Mouse (Mus musculus) cerebellum, adult 9-11 months (tissue): ENCODE data around the gene Pabpc4.

Experiments used
- DNase-seq: peaks from one replicate; pipeline ENCODE4 v3.0.0; 2022

Gene Pabpc4

DNA sequence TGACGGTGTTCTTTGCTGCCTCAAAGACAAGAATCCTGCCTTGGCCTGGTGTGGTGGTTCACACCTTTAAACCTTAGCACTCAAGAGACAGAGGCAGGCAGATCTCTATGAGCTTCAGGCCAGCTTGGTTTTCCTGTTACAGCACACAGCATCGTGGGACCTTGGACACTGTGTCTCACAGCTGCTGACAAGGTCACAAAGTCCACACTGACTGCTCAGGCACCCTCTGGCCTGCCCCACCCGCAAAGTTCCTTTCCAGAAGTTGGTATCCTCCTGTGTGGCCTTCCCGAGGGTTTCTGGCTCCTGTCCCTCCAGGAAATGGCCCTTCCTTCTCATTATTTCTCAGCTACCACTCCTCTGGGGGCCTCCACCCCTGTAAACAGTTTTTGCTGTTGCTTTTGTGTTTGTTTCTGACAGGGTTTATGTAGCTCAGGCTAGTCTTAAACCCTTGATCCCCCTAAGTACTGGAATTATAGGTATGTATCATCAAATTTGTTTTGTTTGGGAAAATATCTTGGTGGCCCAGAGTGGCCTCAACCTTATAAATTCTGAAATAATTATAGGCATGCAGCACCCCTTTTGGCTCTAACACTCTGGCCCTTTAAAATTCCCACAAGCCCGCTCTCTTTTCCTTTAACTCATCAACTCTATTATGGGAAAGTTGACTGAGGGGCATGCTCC, at the start of gene Pabpc4:
TSS of gene Pabpc4 (plus strand) at position 631 of the 681 bp plus-strand sequence.
- no peak for DNase-seq

DNA sequence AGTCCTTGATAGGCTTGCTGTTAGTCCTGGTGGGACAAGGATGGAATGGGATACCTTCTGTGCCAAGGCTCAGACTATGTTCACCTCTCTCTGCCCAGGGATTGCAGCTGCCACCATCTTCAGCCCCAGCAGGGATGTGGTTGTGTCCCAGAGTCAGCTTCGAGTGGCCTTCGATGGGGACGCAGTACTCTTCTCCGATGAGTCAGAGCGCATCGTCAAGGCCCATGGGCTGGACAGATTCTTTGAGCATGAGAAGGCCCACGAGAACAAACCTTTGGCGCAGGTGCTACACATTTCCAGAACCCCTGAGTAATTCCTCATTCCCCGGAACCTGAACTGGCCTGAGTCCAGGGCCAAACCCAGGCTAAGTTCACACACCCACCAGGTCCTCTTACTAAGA, 48.2 kb upstream of the Pabpc4 start:
- no peak for DNase-seq

DNA sequence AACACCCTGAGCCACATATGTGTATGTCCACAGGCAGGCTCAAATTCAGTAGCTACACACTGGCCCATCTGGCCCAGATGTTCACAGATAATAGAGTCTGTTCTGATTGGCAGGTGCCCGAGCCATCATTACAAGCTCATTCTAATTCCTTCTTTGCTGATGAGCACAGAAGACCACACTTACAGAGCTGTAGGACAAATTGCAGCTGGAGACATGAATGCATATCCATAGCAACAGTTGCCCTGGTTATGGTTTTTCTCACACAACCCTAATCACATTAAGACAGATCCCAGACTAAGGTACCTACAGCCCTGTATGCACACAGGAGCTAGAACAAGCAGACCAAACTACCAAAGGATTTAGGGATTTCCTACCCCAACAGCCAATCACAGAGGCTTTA, 46.8 kb upstream of the Pabpc4 start:
- no peak for DNase-seq

DNA sequence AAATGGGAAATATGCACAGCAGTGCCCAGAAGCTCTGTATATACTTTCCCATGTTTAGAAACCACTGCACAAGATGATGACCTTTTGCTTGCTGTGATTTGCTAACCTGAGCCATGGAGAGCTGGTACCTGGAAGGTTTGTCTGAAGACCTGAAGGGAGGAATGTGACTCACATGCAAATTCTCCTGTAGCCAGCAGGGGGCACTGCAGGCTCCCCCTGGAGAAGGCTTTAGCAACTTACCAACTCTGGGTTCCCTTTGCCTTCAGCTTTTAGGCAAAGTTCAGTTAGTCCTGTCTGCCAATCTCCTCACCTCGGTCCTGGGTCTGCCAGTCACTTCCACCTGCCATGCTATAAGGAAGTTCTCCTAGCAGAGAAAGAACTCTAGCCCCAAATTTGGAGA, 45.4 kb upstream of the Pabpc4 start:
- DNase-seq = no peak

DNA sequence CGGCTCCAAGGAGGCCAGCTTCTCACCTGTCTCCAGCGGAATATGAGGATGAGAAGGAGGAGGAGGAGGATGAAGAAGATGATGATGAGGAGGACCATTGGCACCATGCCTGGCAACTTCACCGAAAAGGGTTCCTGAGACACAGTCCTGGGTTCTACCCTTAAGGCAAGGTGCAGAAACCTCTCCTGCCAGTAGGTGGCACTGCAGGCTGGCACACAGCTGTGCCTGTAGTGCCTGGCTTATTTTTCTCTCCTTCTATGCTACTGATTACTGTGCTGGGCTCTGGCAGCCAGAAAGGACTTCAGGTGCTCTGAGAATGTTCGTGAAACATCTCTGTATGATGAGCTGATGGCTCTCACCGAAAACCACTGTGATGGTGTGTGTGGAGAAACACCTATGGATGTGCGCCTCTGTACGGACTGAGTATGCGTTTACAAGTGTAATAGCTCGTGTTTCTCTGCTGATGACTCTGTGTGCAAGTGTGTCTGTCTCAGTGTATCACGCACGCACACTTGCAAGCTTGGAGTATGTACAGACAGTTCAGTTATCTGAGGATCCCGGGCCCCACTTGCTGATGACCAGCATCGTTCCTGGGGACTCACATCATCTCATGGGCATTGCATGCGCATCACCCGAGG, 42.3 kb upstream of the Pabpc4 start:
- peak; percentile 57 for DNase-seq

DNA sequence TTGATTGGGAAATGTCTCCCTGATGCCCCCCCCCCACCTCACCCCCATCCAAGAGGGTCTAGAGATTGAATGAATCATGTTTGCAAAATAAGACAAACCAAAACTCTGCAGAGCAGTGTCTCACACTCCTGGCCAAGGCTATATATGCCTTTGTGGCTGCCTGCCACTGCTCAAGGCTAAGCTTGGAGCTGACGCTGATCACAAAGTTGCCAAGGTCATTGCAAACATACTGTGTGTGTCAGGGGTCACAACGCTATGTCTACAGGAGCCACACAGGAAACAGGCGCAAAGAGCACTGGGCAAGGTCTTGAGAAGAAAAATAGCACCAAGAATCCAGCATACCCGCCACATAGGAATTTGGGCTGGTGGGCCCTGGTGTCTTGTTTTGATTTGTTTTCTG, 41.5 kb upstream of the Pabpc4 start:
- no peak for DNase-seq

DNA sequence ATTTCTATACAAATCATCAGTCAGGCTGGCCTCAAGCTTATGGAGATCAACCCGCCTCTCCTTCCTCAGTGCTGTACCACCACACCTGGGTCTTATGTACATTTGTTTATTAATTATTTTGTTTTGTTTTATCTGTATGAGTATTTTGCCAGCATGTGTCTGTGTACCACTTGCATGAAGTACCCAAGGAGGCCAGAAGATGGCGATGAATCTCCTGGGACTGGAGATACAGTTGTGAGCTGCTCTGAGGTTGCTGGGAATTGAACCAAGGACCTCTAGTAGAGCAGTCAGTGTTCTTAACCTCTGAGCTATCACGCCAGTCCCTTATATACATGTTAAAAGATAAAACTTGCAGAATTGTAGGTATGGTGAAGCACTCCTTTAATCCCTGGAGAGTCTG, 38.8 kb upstream of the Pabpc4 start:
- DNase-seq = no peak

DNA sequence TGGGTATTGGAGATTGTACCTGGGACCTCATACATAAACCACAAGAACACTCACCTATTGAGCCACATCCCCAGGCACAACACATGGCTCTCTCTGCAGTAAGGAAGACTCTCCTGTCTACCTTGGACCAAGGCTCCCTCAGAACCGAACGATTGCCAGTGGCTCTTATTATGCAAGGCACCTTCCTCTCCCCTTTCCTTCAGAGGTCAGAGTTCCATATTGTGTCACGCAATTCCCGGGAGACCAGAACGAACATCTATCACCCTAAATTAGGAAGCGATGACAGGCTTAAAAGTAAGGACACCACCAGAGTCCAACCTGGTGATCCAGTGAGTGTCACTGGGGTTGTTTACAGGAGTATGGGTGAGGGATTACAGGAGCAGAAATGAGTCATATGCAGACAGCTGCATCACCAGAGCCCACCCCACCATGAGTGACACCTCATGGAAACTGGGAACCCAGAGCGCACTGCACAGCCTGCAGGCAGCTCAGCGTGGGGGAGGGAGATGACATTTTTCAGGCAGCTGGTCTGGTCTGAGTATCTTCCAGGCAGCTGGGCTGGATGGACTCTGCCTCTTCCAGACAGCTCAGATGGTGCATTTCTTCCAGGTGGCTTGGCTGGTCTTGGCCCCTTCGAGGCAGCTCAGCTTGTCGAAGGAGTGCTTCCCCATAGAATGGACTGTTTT, 36.3 kb upstream of the Pabpc4 start:
- no peak for DNase-seq

DNA sequence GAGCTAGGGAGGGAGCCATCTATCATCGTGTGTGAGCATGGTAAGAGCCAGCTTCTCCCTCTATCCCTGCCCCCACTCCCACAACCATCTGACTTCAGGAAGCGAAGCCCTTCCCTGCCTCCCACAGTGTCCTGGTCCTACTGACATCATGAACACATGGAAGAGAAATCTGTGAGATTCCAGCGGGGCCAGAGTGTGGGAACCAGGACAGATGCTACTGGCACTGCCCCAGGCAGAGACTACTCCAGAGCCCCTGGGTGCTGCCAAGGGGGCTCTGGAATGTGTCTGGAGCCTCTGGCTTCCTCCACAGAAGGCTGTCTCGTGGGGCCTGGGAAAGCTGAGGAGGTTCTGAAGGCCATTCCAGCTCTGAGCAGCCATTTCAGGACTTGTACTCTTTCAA, 34.4 kb upstream of the Pabpc4 start:
- no peak for DNase-seq

DNA sequence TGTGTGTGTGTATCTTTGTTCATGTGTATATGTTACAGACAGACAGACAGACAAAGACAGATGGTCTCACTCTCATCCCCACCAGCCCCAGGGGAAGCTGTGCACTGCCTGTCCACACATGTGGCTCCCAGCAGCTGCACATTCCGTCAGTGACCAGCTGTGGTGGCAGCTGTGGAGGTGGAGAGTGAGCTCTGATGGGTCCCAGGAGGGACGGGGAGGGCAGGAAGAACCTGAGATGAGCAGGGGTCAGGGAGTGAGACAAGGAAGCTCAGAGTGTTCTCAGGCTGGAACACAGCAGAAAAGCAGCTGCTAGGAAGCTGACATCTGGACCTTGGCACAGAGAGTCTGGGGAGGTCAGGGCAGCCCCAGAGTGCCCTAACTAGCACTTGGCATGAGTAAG, 33.9 kb upstream of the Pabpc4 start:
- no peak for DNase-seq

DNA sequence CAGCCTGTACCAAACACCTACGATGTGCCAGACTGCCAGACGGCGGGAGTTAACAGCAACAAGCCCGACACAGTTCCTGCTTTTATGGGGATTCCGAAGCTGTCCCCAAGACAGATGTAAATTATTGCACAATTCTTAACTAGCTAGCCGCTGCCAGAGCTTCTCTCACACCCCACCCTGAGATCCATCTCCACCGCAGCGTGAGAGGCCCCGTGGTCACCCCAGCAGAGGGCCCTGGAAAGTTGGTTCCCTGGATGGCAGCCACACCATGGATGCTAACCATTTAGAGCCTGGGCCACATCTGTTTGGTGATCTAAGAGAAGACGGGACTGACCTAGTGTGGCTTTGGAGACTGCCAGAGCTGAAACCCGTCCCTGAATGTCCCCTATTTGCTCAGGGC, 33.0 kb upstream of the Pabpc4 start:
- no peak for DNase-seq

DNA sequence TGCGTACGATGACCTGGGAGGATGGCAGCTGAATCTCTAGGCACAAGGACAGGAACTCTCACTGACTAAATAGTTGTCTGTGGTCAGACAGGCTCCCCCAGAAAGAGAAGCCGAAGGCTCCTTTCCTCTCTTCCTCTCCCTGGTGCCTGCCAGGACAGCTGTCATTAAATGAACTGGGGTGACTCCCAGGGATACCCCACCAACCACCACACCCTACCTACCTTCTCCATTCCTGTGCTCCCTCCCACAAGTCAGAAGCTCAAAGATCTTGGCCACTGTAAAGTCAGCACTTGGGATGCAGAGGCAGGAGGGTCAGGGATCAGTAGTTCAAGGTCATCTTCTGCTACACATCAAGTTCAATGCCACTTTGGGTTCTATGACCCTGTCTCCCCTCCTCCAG, 29.3 kb upstream of the Pabpc4 start:
- no peak for DNase-seq

DNA sequence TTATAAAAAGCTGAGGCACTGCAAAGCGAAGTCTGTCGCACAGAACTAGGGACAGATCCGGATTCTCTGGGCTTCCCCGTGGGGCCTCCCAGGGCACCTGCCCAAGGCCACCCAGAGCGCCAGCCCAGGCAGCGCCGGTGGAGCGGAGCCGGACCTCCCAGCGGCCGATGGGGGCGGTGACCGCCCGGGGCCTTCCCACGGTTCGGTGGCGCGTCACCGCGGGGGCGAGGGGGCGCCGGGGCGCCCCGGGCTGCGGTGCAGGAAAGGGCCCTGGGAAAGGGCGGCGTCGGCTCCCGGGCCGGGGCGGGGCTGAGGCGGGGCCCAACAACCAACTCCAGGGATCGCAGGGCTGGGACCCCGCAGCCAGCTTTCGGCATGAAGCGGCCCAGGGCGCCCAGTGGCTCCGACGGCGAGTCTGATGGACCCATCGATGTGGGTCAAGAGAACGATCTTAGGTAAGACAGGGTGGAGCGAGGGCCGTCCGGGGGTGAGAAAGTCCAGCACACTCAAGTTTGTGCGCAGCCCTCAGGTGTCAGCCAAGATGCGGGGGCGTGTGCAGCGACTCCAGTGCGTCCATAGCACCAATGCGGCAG, 28.6 kb upstream of the Pabpc4 start, which contains the start of gene Heyl:
TSS of gene Heyl (plus strand) at position 65 of the 593 bp plus-strand sequence.
- no peak for DNase-seq

DNA sequence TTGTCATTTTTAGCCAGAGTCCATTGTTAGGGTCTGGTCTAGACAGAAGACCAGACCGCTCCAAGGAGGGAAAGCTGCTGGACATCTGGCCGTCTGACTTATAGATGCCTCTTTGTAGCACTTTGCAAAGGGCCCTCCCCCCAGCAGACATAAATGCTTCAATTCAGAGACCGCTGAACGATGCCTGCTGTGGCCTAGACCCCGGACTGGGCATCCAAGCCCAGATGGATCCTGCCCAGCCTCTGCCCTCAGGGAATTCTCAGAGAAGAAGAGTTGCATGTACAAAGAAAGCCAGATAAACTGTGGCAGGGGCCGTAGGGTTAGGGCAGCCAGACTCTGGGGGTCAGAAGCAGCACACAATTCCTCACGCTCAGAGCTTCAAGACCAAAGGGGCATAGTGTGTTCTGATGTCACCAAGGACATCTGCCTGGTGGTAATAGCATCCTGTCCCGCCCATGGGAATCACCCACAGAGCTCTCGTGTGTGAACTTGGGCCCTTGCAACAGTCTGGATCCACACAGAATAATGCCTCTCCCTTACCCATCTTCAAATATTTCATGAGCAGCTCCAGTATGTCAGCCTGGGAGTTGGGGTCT, 26.2 kb upstream of the Pabpc4 start:
- DNase-seq = no peak

DNA sequence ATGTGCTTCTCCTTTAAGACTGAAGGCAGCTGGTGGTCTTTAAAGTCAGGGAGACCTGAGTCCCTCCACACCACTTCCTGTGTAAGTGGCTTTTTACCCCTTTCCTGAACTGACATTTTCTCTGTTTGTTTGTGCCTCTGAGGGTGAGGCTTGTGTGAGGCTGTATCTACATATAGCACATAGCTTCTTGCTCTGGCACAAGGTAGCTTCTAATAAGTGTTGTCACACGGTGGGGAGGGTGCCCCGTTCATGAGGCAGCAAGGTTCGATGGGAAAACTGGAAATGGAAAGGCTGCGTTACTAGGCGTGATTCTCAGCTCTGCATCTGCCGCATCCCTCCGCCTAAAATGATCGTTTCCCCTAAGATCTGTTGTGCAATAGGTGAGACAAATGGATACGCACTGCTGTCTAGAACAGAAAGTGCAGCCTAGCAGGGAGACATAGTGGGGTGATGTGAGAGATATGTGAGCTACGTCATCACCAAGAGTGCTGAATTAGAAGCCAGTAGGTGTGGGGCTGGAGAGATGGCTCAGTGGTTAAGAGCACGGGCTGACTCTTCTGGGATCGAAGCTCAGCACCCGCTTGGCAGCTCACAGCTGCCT, 25.6 kb upstream of the Pabpc4 start:
- no peak for DNase-seq

DNA sequence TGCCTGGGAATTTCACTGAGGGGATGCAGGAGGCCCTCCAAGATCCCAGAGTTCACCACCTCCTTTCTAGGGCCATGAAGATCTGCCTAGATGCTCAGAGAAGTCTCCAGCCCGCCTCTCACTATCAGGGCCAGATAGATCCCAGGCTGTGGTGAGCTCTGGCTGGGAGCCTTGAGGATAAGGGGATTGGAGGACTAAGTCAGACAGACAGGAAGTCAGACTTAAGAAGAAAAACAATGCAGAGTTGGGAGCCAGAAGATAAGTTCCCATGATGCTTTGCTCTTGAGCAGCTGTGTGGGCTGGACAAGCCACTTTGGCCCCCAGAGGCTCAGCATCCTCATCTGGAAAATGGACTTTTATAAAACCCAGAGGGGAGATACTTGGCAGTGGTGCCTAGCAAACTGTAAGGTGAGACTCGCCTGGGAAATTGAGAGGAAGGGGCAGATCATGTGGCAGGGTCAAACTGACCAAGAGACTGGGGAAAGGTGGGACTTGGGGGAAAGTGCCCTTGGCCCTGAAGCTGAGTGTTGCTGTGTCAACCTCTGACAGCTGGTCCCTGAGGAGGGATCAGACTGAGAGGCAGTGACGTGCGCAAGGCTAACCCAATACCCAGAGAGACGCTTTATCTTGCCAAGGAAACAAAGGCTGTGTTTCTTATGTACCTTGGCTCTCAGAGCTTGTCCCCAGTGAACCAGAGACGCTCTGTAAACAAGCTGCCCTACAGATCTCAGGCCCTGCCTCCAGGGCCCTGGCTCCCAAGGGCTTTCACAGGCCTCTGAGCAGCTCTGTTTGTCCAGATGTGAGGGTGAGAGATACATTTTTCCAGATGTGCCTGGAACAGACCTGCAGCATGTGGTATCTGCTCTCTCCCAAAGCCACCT, 24.5 kb upstream of the Pabpc4 start:
- no peak for DNase-seq

DNA sequence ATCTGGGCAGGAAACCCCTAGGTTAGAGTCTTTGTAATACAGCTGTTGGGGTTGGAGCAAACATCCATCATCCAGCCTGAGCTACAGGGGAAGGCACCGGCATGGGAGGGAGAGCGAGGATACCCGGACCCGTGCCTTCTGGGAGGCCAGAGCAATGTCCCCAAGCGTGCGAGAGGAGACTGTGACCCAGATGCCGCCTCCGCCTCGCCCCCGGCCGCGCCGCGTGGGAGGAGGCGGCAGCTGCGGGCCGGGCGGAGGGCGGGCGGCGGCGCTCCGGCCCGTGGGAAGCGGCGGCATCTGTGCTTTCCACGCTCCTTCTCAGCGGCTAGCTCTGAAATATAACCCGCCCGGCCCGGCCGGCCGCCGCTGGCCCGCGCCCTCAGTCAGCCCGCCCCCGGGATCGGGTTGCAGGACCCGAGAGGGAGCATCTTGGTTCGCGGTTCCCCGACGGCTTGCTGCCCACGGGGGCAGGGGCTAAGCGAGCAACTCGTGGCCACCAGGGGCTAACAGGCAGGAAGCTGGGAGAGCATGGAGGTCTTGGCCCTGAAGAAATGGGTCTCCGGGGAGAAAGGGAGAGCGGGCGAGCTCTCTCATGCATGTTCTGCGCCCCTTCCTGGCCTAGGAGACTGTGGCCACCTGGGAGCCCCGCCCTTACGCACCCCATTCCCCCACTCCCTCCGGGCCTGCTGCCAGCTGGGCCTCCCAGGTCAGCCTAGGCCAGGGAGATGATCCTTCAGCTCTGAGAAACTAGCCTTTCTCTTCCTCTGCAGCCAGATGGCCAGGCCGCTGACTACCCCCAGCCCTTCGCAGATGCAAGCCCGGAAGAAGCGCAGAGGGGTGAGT, 22.6 kb upstream of the Pabpc4 start:
- DNase-seq = no peak

DNA sequence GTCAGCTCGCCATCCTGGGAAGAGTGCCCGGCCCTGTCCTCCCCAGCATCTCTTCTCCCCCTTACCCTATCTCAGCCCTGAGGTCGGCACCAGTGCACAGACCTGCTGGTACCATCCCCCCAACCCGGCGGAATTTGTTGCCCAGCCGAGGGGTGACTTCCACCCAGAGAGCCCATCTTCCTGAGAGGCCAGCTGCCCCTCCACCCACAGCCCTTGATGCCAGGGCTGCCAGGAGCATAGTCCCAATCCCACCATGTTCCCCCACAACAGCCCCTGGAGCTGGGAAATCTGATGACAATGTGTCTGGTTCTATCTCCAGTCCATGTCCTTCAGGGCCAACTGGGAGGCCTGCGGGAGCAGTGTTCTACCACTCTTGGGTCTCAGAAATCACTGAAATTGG, 15.9 kb upstream of the Pabpc4 start:
- DNase-seq = no peak

DNA sequence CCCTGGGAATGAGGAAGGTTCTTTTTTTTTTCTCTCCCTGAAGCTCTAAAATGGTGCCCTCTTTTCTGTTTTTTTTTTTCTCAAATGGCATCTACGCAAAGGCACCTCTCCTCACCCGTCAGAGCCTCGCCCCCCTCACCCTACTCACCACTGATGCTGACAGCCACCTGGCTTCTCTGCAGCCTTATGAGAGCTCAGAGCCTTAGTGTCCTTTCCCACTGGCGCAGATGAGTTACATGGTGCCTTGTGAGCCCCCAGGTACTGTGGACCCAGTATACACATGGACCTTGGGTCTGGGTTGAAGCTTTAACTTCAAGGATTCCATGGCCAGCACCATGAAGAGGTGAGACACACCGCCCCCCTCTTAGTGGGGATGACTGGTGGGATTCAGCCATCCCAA, 15.5 kb upstream of the Pabpc4 start:
- DNase-seq = no peak

DNA sequence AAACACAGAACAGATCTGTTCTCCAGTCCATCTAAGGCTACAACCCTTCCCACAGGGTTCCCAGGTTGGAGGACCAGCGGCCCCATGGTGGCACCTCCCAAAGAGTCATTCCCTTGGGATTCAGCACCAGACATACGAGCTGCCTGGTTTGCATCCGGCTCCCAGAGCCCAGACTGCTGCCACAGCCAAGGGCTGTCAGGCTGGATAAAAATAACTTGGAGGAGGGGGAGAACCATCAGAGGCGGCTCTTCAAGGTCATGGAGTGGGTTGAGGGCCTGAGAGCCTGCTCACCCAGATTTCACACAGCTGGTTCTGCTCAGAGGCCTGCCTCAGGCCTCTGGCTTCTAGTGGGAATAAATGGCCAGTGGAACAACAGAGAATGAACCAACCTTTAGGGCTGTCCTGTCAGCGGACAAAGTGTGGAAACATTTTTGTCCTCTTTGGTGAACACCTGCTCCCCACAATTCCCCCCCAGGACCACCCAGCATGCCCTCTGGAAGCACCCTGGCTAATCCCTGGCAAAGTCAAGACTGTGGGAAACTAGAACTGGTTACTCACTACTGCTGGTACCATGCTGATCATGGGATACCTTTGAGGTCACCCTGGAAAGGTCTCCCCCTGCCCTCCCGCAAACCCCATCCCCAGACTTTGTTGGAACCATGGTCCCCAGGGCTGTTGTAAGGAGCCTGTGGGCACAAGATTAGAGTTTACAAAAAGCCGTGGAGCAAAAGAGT, 14.8 kb upstream of the Pabpc4 start:
- DNase-seq = no peak
